Mouse (Mus musculus): Measurements from ENCODE around the gene Ccr6.

Gene Ccr6

GRCm38 (mm10) chr17:8283526-8284253 is 47.8 kb downstream of the Ccr6 start:
- WGBS = under 1% methylated on average over 77 of the region's 77 CpGs

GRCm38 (mm10) chr17:8284254-8284661 is 48.4 kb downstream of the Ccr6 start:
- WGBS = under 1% methylated on average over 32 of the region's 32 CpGs

- WGBS = 30% methylated on average over 8 of the region's 8 CpGs
Observed at GRCm38 (mm10) chr17:8285056-8285455, 49.2 kb downstream of the Ccr6 start.

- 65% methylated on average over 4 of the region's 4 CpGs for whole genome bisulfite sequencing
Observed at GRCm38 (mm10) chr17:8286987-8287386, 51.1 kb downstream of the Ccr6 start.

GRCm38 (mm10) chr17:8289993-8290679 is 54.3 kb downstream of the Ccr6 start:
- 96% methylated on average over 3 of the region's 3 CpGs for WGBS

GRCm38 (mm10) chr17:8296313-8296844 is 60.5 kb downstream of the Ccr6 start:
- WGBS = 67% methylated on average over 9 of the region's 9 CpGs

GRCm38 (mm10) chr17:8297746-8298145 is 61.9 kb downstream of the Ccr6 start:
- WGBS = 81% methylated on average over 5 of the region's 5 CpGs

- 90% methylated on average over 2 of the region's 2 CpGs for WGBS
Observed at GRCm38 (mm10) chr17:8298281-8298680, 62.4 kb downstream of the Ccr6 start.

- WGBS = 73% methylated on average over 4 of the region's 4 CpGs
Observed at GRCm38 (mm10) chr17:8301515-8301914, 65.7 kb downstream of the Ccr6 start.

- 51% methylated on average over 7 of the region's 7 CpGs for WGBS
Observed at GRCm38 (mm10) chr17:8302772-8303438, 67.1 kb downstream of the Ccr6 start.

- WGBS = 80% methylated on average over 5 of the region's 5 CpGs
Observed at GRCm38 (mm10) chr17:8303671-8304070, 67.8 kb downstream of the Ccr6 start.

GRCm38 (mm10) chr17:8305801-8306200 is 70.0 kb downstream of the Ccr6 start:
- WGBS = 47% methylated on average over 3 of the region's 3 CpGs

All from cerebral cortex, adult 2 months (tissue).